Mouse (Mus musculus) hindbrain, embryonic 15.5 days (tissue): ENCODE data around the gene Epha1. TPM values are rescaled to one million over a fixed set of nuclear protein-coding genes. Genes with fewer than 3 reads are reported as not detected.
A peak's percentile ranks its signal among the peaks of the same experiment; 100 is the strongest.

Experiments
- ATAC-seq: fragments of 200-750 bp; cut with Nextera tagmentation; 2 replicates; pipeline ENCODE4 v1.8.0; 2017; ENCODE audit warnings: low read depth, moderate number of reproducible peaks, moderate TSS enrichment; ENCODE audit not compliant: low FRiP score
- H3K27ac ChIP-seq: fragments of 300-500 bp; sonication (generic); replicated peaks from 2 replicates; pipeline ENCODE4 v1.5.1; 2015; ENCODE audit warnings: mild to moderate bottlenecking, inconsistent platforms
- H3K27me3 ChIP-seq: fragments of 300-500 bp; sonication (generic); 2 replicates; pipeline ENCODE4 v1.6.1; 2015; ENCODE audit warnings: control low read depth, inconsistent platforms
- H3K36me3 ChIP-seq: fragments of 300-500 bp; sonication (generic); 2 replicates; pipeline ENCODE4 v1.6.1; 2015; ENCODE audit warnings: control low read depth, inconsistent platforms
- H3K4me1 ChIP-seq: fragments of 300-500 bp; sonication (generic); replicated peaks from 2 replicates; pipeline ENCODE4 v1.6.1; 2015; ENCODE audit warnings: control low read depth, inconsistent platforms
- H3K4me2 ChIP-seq: fragments of 300-500 bp; sonication (generic); 2 replicates; pipeline ENCODE4 v1.6.1; 2015; ENCODE audit warnings: moderate library complexity, mild to moderate bottlenecking, inconsistent platforms
- H3K4me3 ChIP-seq: fragments of 300-500 bp; sonication (generic); 2 replicates; pipeline ENCODE4 v1.5.1; 2015; ENCODE audit warnings: mild to moderate bottlenecking, inconsistent platforms
- H3K9ac ChIP-seq: fragments of 300-500 bp; sonication (generic); 2 replicates; pipeline ENCODE4 v1.6.1; 2015; ENCODE audit warnings: inconsistent platforms
- H3K9me3 ChIP-seq: fragments of 300-500 bp; sonication (generic); 2 replicates; pipeline ENCODE4 v1.6.1; 2016; ENCODE audit warnings: control low read depth, inconsistent platforms
- whole genome bisulfite sequencing: fragments of 180-500 bp; shearing (Covaris S2); methylation state at CpG from one replicate; pipeline ENCODE4 v1.1.7; 2015; 5-methylcytosine and 5-hydroxymethylcytosine counted together
- polyA plus RNA-seq: library from polyadenylated mRNA; unstranded; fragments of >200 nt; fragmentation: Nextera tagmentation; extraction: Ambion mirVana; gene quantifications from 2 replicates; pipeline ENCODE4 v1.2.1, GENCODE M21; 2015

Gene Epha1
- polyA plus RNA-seq, 1 experiment from 2014 or later, result 0.29 TPM

GRCm38 (mm10) chr6:42350968-42351775, 21.9 kb downstream of the Epha1 start:
- H3K27me3 ChIP-seq, result no peaks in the 10 kb centered on the region
- H3K27ac ChIP-seq, result no peak overlapping the region
- H3K9ac ChIP-seq, result peak overlapping the region; percentile 89
- ATAC-seq, result no peak; the same call in 1 of the 2 replicates
- peaks cover 43% of the 10 kb centered on the region for H3K4me1 ChIP-seq
- no peaks in the 10 kb centered on the region for H3K9me3 ChIP-seq
- H3K36me3 ChIP-seq, result peaks cover 6% of the 10 kb centered on the region; the same call in 1 of the 2 replicates
- peak overlapping the region; percentile 92 for H3K4me3 ChIP-seq
- WGBS, result 41% methylated on average over 12 of the region's 13 CpGs
- H3K4me2 ChIP-seq, result peak overlapping the region; percentile 91

GRCm38 (mm10) chr6:42350021-42350967, 22.8 kb downstream of the Epha1 start:
- peak; percentile 64 for ATAC-seq
- Histone ChIP-seq H3K9ac (peak overlapping the region; percentile 89), H3K27me3 (no peaks in the 10 kb centered on the region), H3K4me1 (peaks cover 43% of the 10 kb centered on the region), H3K27ac (peak overlapping the region; percentile 90), H3K36me3 (no peaks in the 10 kb centered on the region), H3K4me3 (peak overlapping the region; percentile 92), H3K9me3 (no peaks in the 10 kb centered on the region), H3K4me2 (peak overlapping the region; percentile 91)
- under 1% methylated on average over 70 of the region's 72 CpGs for WGBS

- no peaks in the 10 kb centered on the region for H3K36me3 ChIP-seq
- no peaks in the 10 kb centered on the region for H3K27me3 ChIP-seq
- peak; percentile 93 for ATAC-seq
- peaks cover 39% of the 10 kb centered on the region for H3K4me1 ChIP-seq
- H3K27ac ChIP-seq, result peak within 1 kb of the TSS; percentile 90
- peak within 1 kb of the TSS; percentile 91 for H3K4me2 ChIP-seq
- H3K9me3 ChIP-seq, result no peaks in the 10 kb centered on the region
- WGBS, result 0% methylated on average over 34 of the region's 36 CpGs
- H3K4me3 ChIP-seq, result peak within 1 kb of the TSS; percentile 92
- peak within 1 kb of the TSS; percentile 89 for H3K9ac ChIP-seq
Observed at GRCm38 (mm10) chr6:42349426-42350020, 23.5 kb downstream of the Epha1 start, which contains the start of gene Zyx. Zyx (plus strand) TSS chr6:42349630.

DNA sequence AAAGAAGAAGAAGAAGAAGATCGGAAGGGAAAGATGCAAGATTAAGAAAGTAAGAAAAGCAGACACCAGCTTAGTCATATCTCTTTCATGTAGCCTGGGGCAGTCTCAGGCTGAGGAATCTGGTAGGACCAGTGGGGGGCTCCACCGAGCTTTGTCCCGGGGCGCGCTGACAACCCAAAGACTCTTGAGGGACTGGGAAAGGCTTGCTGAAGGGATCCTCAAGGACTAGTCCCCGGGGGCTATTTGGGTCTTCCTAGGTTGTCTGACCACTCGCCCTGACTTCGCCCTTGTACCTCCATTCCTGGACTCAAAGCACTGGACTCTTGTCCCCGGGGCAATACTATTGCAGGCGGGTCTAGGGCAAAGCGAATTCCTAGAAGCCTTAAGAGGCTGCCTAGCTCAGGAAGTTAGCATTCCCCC, 24.1 kb downstream of the Epha1 start:
- WGBS, result 0% methylated on average over 11 of the region's 11 CpGs
- ATAC-seq, result peak; percentile 21
- H3K9me3 ChIP-seq, result no peaks in the 10 kb centered on the region
- no peaks in the 10 kb centered on the region for H3K36me3 ChIP-seq
- peaks cover 34% of the 10 kb centered on the region for H3K4me1 ChIP-seq
- H3K4me2 ChIP-seq, result peak overlapping the region; percentile 91
- peak overlapping the region; percentile 92 for H3K4me3 ChIP-seq
- H3K27ac ChIP-seq, result peak overlapping the region; percentile 90
- H3K9ac ChIP-seq, result peak overlapping the region; percentile 89
- H3K27me3 ChIP-seq, result no peaks in the 10 kb centered on the region

DNA sequence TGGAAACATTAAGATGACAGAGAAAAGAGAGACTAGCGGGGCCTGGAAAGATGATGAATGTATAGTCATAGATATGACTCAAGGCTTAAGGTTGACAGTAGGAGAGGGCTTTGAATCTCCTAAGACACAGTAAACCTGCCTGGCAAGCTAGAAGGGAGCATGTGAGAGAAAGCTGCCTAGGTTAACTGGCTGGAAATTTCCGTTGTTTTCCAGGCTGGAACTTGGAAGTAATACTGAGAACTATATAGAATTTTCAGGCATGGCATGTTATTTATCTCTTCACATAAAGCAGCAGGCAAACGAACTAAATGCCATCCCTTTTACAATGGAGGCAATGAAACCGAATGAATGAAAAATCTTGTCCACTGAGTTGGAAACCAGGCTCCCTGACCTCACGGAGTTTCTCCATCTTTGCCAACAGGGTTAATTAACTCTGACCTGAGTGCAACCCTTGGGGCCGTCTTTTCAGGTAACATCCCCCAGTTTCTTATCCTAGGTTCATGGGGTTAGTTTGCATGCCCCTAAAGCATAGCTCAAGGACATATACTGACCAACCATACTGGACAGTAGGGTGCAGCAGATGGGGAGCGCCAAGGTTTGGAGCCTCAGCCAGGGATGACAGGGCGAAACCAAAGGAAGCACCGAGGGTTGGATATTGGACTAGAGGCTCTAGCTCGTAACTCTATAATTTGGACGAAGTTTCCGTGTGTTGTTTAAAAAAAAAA, 24.6 kb downstream of the Epha1 start:
- H3K9me3 ChIP-seq, result no peaks in the 10 kb centered on the region
- no peaks in the 10 kb centered on the region for H3K36me3 ChIP-seq
- H3K4me1 ChIP-seq, result peaks cover 31% of the 10 kb centered on the region
- no peak for ATAC-seq
- H3K4me3 ChIP-seq, result peak overlapping the region; percentile 92
- peak overlapping the region; percentile 91 for H3K4me2 ChIP-seq
- WGBS, result 36% methylated on average over 12 of the region's 12 CpGs
- H3K27ac ChIP-seq, result 0 out of 2 replicates have a peak overlapping the region, but pooled peaks have one; percentile 90
- H3K9ac ChIP-seq, result no peak overlapping the region
- H3K27me3 ChIP-seq, result no peaks in the 10 kb centered on the region

GRCm38 (mm10) chr6:42344255-42344654, 28.8 kb downstream of the Epha1 start:
- Histone ChIP-seq H3K36me3 (no peaks in the 10 kb centered on the region), H3K9me3 (no peaks in the 10 kb centered on the region), H3K4me2 (no peak overlapping the region), H3K27ac (no peak overlapping the region), H3K9ac (no peak overlapping the region), H3K4me1 (peaks cover 9% of the 10 kb centered on the region), H3K27me3 (no peaks in the 10 kb centered on the region), H3K4me3 (no peak overlapping the region)
- ATAC-seq, result no peak
- WGBS, result 86% methylated on average over 1 of the region's 1 CpGs

DNA sequence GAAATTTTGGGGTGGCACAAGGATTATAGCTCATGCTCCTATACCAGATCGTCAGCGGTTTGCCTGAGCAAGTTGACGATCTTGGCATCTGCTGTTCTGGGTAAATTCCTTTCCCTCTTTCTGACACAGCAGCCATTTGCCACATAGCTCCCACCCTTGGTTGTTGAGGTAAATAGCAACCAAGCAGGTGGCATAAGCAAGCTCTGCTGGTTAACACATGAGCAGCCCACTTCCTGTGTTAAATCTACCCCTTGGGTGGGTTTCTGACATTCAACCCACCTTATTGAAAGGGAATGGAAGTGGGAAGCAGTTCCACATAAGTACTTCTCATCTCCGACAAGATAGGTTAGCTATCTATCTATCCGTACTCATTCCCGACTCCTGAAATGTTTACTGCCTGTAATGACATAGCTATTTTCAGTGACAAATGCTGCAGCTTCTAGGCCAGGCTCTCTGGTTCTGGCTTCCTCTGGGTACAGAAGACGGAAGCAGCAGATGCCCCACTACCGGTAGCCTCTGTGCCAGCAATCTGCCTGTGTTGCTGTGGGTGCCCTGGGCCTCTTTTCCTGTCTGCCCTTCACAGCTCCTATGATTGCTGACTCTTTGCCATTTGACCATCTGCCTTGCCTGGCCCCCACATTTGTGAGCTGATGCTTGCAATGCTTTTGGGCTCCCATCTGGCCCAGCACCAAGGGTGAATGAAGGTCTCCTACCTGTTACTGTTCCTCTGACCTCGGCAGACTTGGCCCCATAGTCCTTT, 29.5 kb downstream of the Epha1 start:
- H3K27me3 ChIP-seq, result no peaks in the 10 kb centered on the region
- H3K9me3 ChIP-seq, result no peaks in the 10 kb centered on the region
- no peak for ATAC-seq
- H3K4me1 ChIP-seq, result peaks cover 3% of the 10 kb centered on the region
- no peak overlapping the region for H3K9ac ChIP-seq
- 84% methylated on average over 9 of the region's 9 CpGs for whole genome bisulfite sequencing
- no peak overlapping the region for H3K4me2 ChIP-seq
- no peak overlapping the region for H3K27ac ChIP-seq
- no peak overlapping the region for H3K4me3 ChIP-seq
- no peaks in the 10 kb centered on the region for H3K36me3 ChIP-seq

DNA sequence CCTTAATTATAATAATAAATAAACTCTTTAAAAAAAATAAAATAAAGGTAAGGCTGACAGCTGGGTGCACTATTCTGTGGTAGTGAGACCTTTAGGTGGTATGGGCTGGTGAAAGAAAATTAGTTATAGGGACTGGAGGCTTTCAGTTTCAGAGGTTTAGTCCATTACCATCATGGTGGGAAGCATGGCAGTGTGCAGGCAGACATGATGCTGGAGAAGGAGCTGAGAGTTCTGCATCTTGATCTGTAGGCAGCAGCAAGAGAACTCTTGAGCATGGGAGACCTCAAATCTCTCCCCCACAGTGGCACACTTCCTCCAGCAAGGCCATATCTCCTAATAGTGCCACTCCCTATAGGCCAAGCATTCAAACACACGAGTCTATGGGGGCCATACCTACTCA, 30.9 kb downstream of the Epha1 start:
- no peaks in the 10 kb centered on the region for H3K9me3 ChIP-seq
- H3K4me3 ChIP-seq, result no peak overlapping the region
- no peaks in the 10 kb centered on the region for H3K4me1 ChIP-seq
- 78% methylated on average over 1 of the region's 1 CpGs for WGBS
- ATAC-seq, result no peak
- no peaks in the 10 kb centered on the region for H3K27me3 ChIP-seq
- H3K4me2 ChIP-seq, result no peak overlapping the region
- no peak overlapping the region for H3K27ac ChIP-seq
- no peak overlapping the region for H3K9ac ChIP-seq
- no peaks in the 10 kb centered on the region for H3K36me3 ChIP-seq

DNA sequence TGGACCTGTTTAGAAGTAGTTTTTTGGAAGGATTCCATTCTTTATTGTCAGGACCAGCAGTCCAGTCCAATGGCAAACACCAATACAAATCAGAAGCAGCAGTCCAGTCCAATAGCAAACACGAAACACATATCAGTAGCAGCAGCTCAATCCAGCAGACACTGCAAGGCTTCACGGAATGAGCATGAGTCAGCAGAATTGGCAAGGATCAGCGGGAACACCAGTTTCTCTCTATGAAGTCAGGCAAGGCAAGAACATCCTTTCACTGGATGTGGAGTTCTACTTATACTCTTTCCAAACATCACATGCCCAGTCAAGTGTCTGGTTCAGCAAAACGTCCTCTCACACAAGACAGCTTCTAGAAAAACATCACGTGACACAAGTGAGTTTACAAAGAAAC, 33.1 kb downstream of the Epha1 start:
- no peak overlapping the region for H3K9ac ChIP-seq
- no peaks in the 10 kb centered on the region for H3K27me3 ChIP-seq
- ATAC-seq, result no peak
- no peak overlapping the region for H3K4me2 ChIP-seq
- H3K4me3 ChIP-seq, result no peak overlapping the region
- WGBS, result 80% methylated on average over 5 of the region's 5 CpGs
- no peaks in the 10 kb centered on the region for H3K9me3 ChIP-seq
- H3K4me1 ChIP-seq, result no peaks in the 10 kb centered on the region
- no peaks in the 10 kb centered on the region for H3K36me3 ChIP-seq
- H3K27ac ChIP-seq, result no peak overlapping the region

DNA sequence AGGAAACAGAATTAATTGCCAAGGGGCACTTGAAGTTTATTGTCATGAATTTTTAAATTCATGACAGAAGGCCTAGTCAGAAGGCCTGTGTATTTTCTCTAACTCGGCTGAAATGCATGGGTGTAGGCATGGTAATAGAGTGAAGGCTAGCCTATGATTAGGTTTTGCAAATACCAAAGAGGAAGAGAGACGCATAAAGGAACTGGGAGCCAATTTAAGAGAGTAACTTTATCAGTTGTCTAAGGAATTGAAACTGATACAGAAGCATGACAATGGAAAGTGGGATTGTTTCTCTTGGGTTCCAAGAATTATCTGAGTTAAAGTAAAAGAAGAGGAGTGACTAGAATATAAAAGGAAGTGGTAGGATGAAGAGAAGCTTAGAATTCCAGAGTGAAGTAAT, 33.9 kb downstream of the Epha1 start:
- 86% methylated on average over 2 of the region's 2 CpGs for WGBS
- Histone ChIP-seq H3K27ac (no peak overlapping the region), H3K9me3 (no peaks in the 10 kb centered on the region), H3K4me3 (no peak overlapping the region), H3K4me2 (no peak overlapping the region), H3K4me1 (no peaks in the 10 kb centered on the region), H3K27me3 (no peaks in the 10 kb centered on the region), H3K9ac (no peak overlapping the region), H3K36me3 (no peaks in the 10 kb centered on the region)
- no peak for ATAC-seq

GRCm38 (mm10) chr6:42330946-42331345, 42.1 kb downstream of the Epha1 start:
- no peak overlapping the region for H3K4me3 ChIP-seq
- no peaks in the 10 kb centered on the region for H3K9me3 ChIP-seq
- H3K27me3 ChIP-seq, result no peaks in the 10 kb centered on the region
- no peak overlapping the region for H3K4me2 ChIP-seq
- H3K27ac ChIP-seq, result no peak overlapping the region
- H3K4me1 ChIP-seq, result no peaks in the 10 kb centered on the region
- no peak overlapping the region for H3K9ac ChIP-seq
- H3K36me3 ChIP-seq, result no peaks in the 10 kb centered on the region
- no peak for ATAC-seq
- WGBS, result 97% methylated on average over 3 of the region's 3 CpGs
